Mouse (Mus musculus): Measurements from ENCODE around the gene Aptx. TPM values are rescaled to one million over a fixed set of nuclear protein-coding genes. Genes with fewer than 3 reads are reported as not detected.

Gene Aptx
- polyA plus RNA-seq, 1 experiment from 2014 or later = 56.9 TPM

- Histone ChIP-seq H3K27ac (ENCODE audit: low read length) (no peak overlapping the region), H3K36me3 (ENCODE audit: control insufficient read depth, insufficient read depth) (peaks cover 2% of the 10 kb centered on the region; the same call in 1 of the 2 replicates), H3K4me2 (ENCODE audit: low read length) (no peak overlapping the region), H3K4me3 (replicated peaks; ENCODE audit: low read length) (no peak overlapping the region), H3K27me3 (replicated peaks; ENCODE audit: control insufficient read depth, insufficient read depth, low read length) (no peaks in the 10 kb centered on the region), H3K9ac (replicated peaks; ENCODE audit: low read depth, low read length) (no peak overlapping the region), H3K4me1 (replicated peaks; ENCODE audit: control insufficient read depth, insufficient read depth, low read length) (peaks cover 27% of the 10 kb centered on the region), H3K9me3 (ENCODE audit: control insufficient read depth, low read length) (no peaks in the 10 kb centered on the region)
- ATAC-seq = no peak
- WGBS = 96% methylated on average over 8 of the region's 8 CpGs
These were observed 17.9 kb upstream of the Aptx start for GRCm38 (mm10) chr4:40720910-40721309.

- H3K36me3 ChIP-seq (ENCODE audit: control insufficient read depth, insufficient read depth) = no peaks in the 10 kb centered on the region
- no peak overlapping the region for H3K4me3 ChIP-seq (replicated peaks; ENCODE audit: low read length)
- H3K9me3 ChIP-seq (ENCODE audit: control insufficient read depth, low read length) = no peaks in the 10 kb centered on the region
- no peak overlapping the region for H3K4me2 ChIP-seq (ENCODE audit: low read length)
- peaks cover 9% of the 10 kb centered on the region for H3K4me1 ChIP-seq (replicated peaks; ENCODE audit: control insufficient read depth, insufficient read depth, low read length)
- H3K27me3 ChIP-seq (replicated peaks; ENCODE audit: control insufficient read depth, insufficient read depth, low read length) = no peaks in the 10 kb centered on the region
- WGBS = 90% methylated on average over 3 of the region's 3 CpGs
- ATAC-seq = no peak
- no peak overlapping the region for H3K27ac ChIP-seq (ENCODE audit: low read length)
- no peak overlapping the region for H3K9ac ChIP-seq (replicated peaks; ENCODE audit: low read depth, low read length)
These were observed 14.1 kb upstream of the Aptx start for GRCm38 (mm10) chr4:40717141-40717540.

GRCm38 (mm10) chr4:40703710-40704275 is 799 bp upstream of the Aptx start:
- WGBS = 21% methylated on average over 9 of the region's 9 CpGs
- Histone ChIP-seq H3K27ac (ENCODE audit: low read length) (peak overlapping the region; percentile 93), H3K9me3 (ENCODE audit: control insufficient read depth, low read length) (no peaks in the 10 kb centered on the region), H3K4me1 (replicated peaks; ENCODE audit: control insufficient read depth, insufficient read depth, low read length) (peaks cover 17% of the 10 kb centered on the region), H3K9ac (replicated peaks; ENCODE audit: low read depth, low read length) (peak overlapping the region; percentile 77), H3K36me3 (ENCODE audit: control insufficient read depth, insufficient read depth) (no peaks in the 10 kb centered on the region), H3K4me3 (replicated peaks; ENCODE audit: low read length) (peak overlapping the region; percentile 83), H3K4me2 (ENCODE audit: low read length) (peak overlapping the region; percentile 70), H3K27me3 (replicated peaks; ENCODE audit: control insufficient read depth, insufficient read depth, low read length) (no peaks in the 10 kb centered on the region)
- no peak for ATAC-seq

GRCm38 (mm10) chr4:40701796-40702195 is 1.2 kb downstream of the Aptx start:
- H3K4me3 ChIP-seq (replicated peaks; ENCODE audit: low read length) = peak overlapping the region; percentile 83
- H3K36me3 ChIP-seq (ENCODE audit: control insufficient read depth, insufficient read depth) = 0 out of 2 replicates have a peak, but pooled peaks cover under 1% of the 10 kb centered on the region
- ATAC-seq = no peak
- H3K4me1 ChIP-seq (replicated peaks; ENCODE audit: control insufficient read depth, insufficient read depth, low read length) = peaks cover 17% of the 10 kb centered on the region
- WGBS = 93% methylated on average over 3 of the region's 3 CpGs
- peak overlapping the region; percentile 94 for H3K4me2 ChIP-seq (ENCODE audit: low read length)
- no peak overlapping the region for H3K27ac ChIP-seq (ENCODE audit: low read length)
- no peaks in the 10 kb centered on the region for H3K9me3 ChIP-seq (ENCODE audit: control insufficient read depth, low read length)
- H3K27me3 ChIP-seq (replicated peaks; ENCODE audit: control insufficient read depth, insufficient read depth, low read length) = no peaks in the 10 kb centered on the region
- no peak overlapping the region; the same call in 1 of the 2 replicates for H3K9ac ChIP-seq (replicated peaks; ENCODE audit: low read depth, low read length)

- WGBS = 86% methylated on average over 8 of the region's 8 CpGs
- Histone ChIP-seq H3K9me3 (ENCODE audit: control insufficient read depth, low read length) (no peaks in the 10 kb centered on the region), H3K4me1 (replicated peaks; ENCODE audit: control insufficient read depth, insufficient read depth, low read length) (peaks cover 17% of the 10 kb centered on the region), H3K4me3 (replicated peaks; ENCODE audit: low read length) (no peak overlapping the region), H3K27me3 (replicated peaks; ENCODE audit: control insufficient read depth, insufficient read depth, low read length) (no peaks in the 10 kb centered on the region), H3K4me2 (ENCODE audit: low read length) (no peak overlapping the region), H3K27ac (ENCODE audit: low read length) (no peak overlapping the region), H3K36me3 (ENCODE audit: control insufficient read depth, insufficient read depth) (0 out of 2 replicates have a peak, but pooled peaks cover 7% of the 10 kb centered on the region), H3K9ac (replicated peaks; ENCODE audit: low read depth, low read length) (no peak overlapping the region)
- ATAC-seq = no peak
These were observed 2.8 kb downstream of the Aptx start for GRCm38 (mm10) chr4:40700216-40700615.

- Histone ChIP-seq H3K4me3 (replicated peaks; ENCODE audit: low read length) (no peak overlapping the region), H3K9me3 (ENCODE audit: control insufficient read depth, low read length) (no peaks in the 10 kb centered on the region), H3K4me1 (replicated peaks; ENCODE audit: control insufficient read depth, insufficient read depth, low read length) (peaks cover 6% of the 10 kb centered on the region), H3K36me3 (ENCODE audit: control insufficient read depth, insufficient read depth) (peaks cover 22% of the 10 kb centered on the region), H3K27ac (ENCODE audit: low read length) (no peak overlapping the region), H3K27me3 (replicated peaks; ENCODE audit: control insufficient read depth, insufficient read depth, low read length) (no peaks in the 10 kb centered on the region), H3K9ac (replicated peaks; ENCODE audit: low read depth, low read length) (no peak overlapping the region), H3K4me2 (ENCODE audit: low read length) (no peak overlapping the region)
- WGBS = 91% methylated on average over 7 of the region's 7 CpGs
- no peak for ATAC-seq
These were observed 5.9 kb downstream of the Aptx start for GRCm38 (mm10) chr4:40697059-40697458.

- WGBS = 88% methylated on average over 11 of the region's 11 CpGs
- H3K4me2 ChIP-seq (ENCODE audit: low read length) = no peak overlapping the region
- no peak overlapping the region for H3K9ac ChIP-seq (replicated peaks; ENCODE audit: low read depth, low read length)
- no peak overlapping the region for H3K27ac ChIP-seq (ENCODE audit: low read length)
- no peaks in the 10 kb centered on the region for H3K4me1 ChIP-seq (replicated peaks; ENCODE audit: control insufficient read depth, insufficient read depth, low read length)
- peaks cover 26% of the 10 kb centered on the region for H3K36me3 ChIP-seq (ENCODE audit: control insufficient read depth, insufficient read depth)
- H3K9me3 ChIP-seq (ENCODE audit: control insufficient read depth, low read length) = no peaks in the 10 kb centered on the region
- no peaks in the 10 kb centered on the region for H3K27me3 ChIP-seq (replicated peaks; ENCODE audit: control insufficient read depth, insufficient read depth, low read length)
- no peak overlapping the region for H3K4me3 ChIP-seq (replicated peaks; ENCODE audit: low read length)
- ATAC-seq = no peak
These were observed 11.9 kb downstream of the Aptx start for GRCm38 (mm10) chr4:40691100-40691499.

GRCm38 (mm10) chr4:40683306-40683705 is 19.7 kb downstream of the Aptx start:
- no peaks in the 10 kb centered on the region for H3K4me1 ChIP-seq (replicated peaks; ENCODE audit: control insufficient read depth, insufficient read depth, low read length)
- WGBS = 87% methylated on average over 2 of the region's 2 CpGs
- H3K27ac ChIP-seq (ENCODE audit: low read length) = no peak overlapping the region
- H3K4me2 ChIP-seq (ENCODE audit: low read length) = no peak overlapping the region
- H3K4me3 ChIP-seq (replicated peaks; ENCODE audit: low read length) = no peak overlapping the region
- peaks cover 10% of the 10 kb centered on the region for H3K36me3 ChIP-seq (ENCODE audit: control insufficient read depth, insufficient read depth)
- H3K27me3 ChIP-seq (replicated peaks; ENCODE audit: control insufficient read depth, insufficient read depth, low read length) = no peaks in the 10 kb centered on the region
- H3K9ac ChIP-seq (replicated peaks; ENCODE audit: low read depth, low read length) = no peak overlapping the region
- no peak for ATAC-seq
- no peaks in the 10 kb centered on the region for H3K9me3 ChIP-seq (ENCODE audit: control insufficient read depth, low read length)

- Histone ChIP-seq H3K36me3 (ENCODE audit: control insufficient read depth, insufficient read depth) (peaks cover 7% of the 10 kb centered on the region), H3K4me2 (ENCODE audit: low read length) (no peak overlapping the region), H3K9ac (replicated peaks; ENCODE audit: low read depth, low read length) (no peak overlapping the region), H3K4me1 (replicated peaks; ENCODE audit: control insufficient read depth, insufficient read depth, low read length) (no peaks in the 10 kb centered on the region), H3K27me3 (replicated peaks; ENCODE audit: control insufficient read depth, insufficient read depth, low read length) (no peaks in the 10 kb centered on the region), H3K4me3 (replicated peaks; ENCODE audit: low read length) (no peak overlapping the region), H3K9me3 (ENCODE audit: control insufficient read depth, low read length) (no peaks in the 10 kb centered on the region), H3K27ac (ENCODE audit: low read length) (no peak overlapping the region)
- ATAC-seq = peak; percentile 12; the same call in 1 of the 2 replicates
- WGBS = 86% methylated on average over 5 of the region's 5 CpGs
These were observed 20.6 kb downstream of the Aptx start for GRCm38 (mm10) chr4:40682359-40682758.

- H3K36me3 ChIP-seq (ENCODE audit: control insufficient read depth, insufficient read depth) = peaks cover 7% of the 10 kb centered on the region
- no peak overlapping the region for H3K4me2 ChIP-seq (ENCODE audit: low read length)
- H3K9ac ChIP-seq (replicated peaks; ENCODE audit: low read depth, low read length) = no peak overlapping the region
- H3K4me1 ChIP-seq (replicated peaks; ENCODE audit: control insufficient read depth, insufficient read depth, low read length) = no peaks in the 10 kb centered on the region
- no peaks in the 10 kb centered on the region for H3K9me3 ChIP-seq (ENCODE audit: control insufficient read depth, low read length)
- no peaks in the 10 kb centered on the region for H3K27me3 ChIP-seq (replicated peaks; ENCODE audit: control insufficient read depth, insufficient read depth, low read length)
- ATAC-seq = peak; percentile 27
- no peak overlapping the region for H3K27ac ChIP-seq (ENCODE audit: low read length)
- H3K4me3 ChIP-seq (replicated peaks; ENCODE audit: low read length) = no peak overlapping the region
- WGBS = 19% methylated on average over 3 of the region's 3 CpGs
These were observed 21.1 kb downstream of the Aptx start for GRCm38 (mm10) chr4:40681908-40682307.

Data from forebrain, embryonic 16.5 days (tissue).